Mouse (Mus musculus): Measurements from ENCODE around the gene Inpp5d. TPM values are rescaled to one million over a fixed set of nuclear protein-coding genes. Genes with fewer than 3 reads are reported as not detected.

Gene Inpp5d
- polyA plus RNA-seq, 1 experiment from 2014 or later = 5.6 TPM

DNA sequence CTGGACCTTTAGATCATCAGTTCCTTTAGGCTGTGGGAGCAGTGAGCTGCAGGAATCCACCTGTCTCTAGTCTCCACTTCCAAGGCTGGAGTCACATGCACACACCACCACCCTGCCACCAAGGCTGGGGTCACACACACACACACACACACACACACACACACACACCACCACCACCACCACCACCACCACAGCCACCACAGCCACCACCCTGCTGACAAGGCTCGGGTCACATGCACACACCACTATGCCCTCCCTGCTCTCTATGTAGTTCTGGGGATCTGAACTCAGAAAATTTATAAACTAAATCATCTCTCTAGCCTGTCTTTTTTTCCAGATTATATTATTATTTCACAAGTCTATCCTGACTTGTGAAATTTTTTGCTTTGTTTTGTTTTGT is 27.7 kb downstream of the Inpp5d start:
- H3K4me1 ChIP-seq (ENCODE audit: control insufficient read depth, insufficient read depth, low read length) = no peaks in the 10 kb centered on the region
- no peak overlapping the region for H3K27ac ChIP-seq (ENCODE audit: low read length)
- no peaks in the 10 kb centered on the region for H3K9me3 ChIP-seq (replicated peaks; ENCODE audit: control insufficient read depth, low read length, poor library complexity, severe bottlenecking)
- H3K4me3 ChIP-seq (ENCODE audit: low read depth, low read length) = no peak overlapping the region
- no peak for ATAC-seq
- WGBS = 86% methylated on average over 1 of the region's 1 CpGs
- no peak overlapping the region for H3K9ac ChIP-seq (ENCODE audit: low read depth, low read length)
- H3K27me3 ChIP-seq (ENCODE audit: control insufficient read depth, insufficient read depth, low read depth, low read length) = no peaks in the 10 kb centered on the region
- H3K4me2 ChIP-seq (ENCODE audit: low read length) = no peak overlapping the region
- H3K36me3 ChIP-seq (ENCODE audit: control insufficient read depth, insufficient read depth, low read length) = no peaks in the 10 kb centered on the region

DNA sequence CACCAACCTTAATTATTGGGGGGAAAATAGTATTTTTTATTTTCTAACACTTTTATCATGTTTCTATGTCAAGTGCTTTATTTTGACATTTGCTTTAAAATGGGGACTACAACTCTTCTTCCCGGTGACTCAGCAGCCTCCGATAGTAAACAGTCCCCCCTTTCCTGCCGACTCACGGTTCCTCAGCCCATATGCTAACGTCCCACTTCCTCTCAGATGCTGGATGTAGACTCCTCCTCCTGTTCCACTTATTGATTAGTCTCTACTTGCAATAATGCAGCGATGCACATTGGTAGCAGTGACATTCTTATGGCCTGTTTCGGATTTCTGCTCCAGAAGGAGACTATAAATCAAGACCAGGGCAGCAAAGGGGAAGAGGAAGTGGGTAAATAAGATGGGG is 28.5 kb downstream of the Inpp5d start:
- H3K4me3 ChIP-seq (ENCODE audit: low read depth, low read length) = no peak overlapping the region
- H3K27ac ChIP-seq (ENCODE audit: low read length) = no peak overlapping the region
- no peak overlapping the region for H3K4me2 ChIP-seq (ENCODE audit: low read length)
- H3K27me3 ChIP-seq (ENCODE audit: control insufficient read depth, insufficient read depth, low read depth, low read length) = no peaks in the 10 kb centered on the region
- H3K9me3 ChIP-seq (replicated peaks; ENCODE audit: control insufficient read depth, low read length, poor library complexity, severe bottlenecking) = no peaks in the 10 kb centered on the region
- no peaks in the 10 kb centered on the region for H3K4me1 ChIP-seq (ENCODE audit: control insufficient read depth, insufficient read depth, low read length)
- WGBS = 76% methylated on average over 7 of the region's 7 CpGs
- H3K36me3 ChIP-seq (ENCODE audit: control insufficient read depth, insufficient read depth, low read length) = no peaks in the 10 kb centered on the region
- no peak for ATAC-seq
- H3K9ac ChIP-seq (ENCODE audit: low read depth, low read length) = no peak overlapping the region

DNA sequence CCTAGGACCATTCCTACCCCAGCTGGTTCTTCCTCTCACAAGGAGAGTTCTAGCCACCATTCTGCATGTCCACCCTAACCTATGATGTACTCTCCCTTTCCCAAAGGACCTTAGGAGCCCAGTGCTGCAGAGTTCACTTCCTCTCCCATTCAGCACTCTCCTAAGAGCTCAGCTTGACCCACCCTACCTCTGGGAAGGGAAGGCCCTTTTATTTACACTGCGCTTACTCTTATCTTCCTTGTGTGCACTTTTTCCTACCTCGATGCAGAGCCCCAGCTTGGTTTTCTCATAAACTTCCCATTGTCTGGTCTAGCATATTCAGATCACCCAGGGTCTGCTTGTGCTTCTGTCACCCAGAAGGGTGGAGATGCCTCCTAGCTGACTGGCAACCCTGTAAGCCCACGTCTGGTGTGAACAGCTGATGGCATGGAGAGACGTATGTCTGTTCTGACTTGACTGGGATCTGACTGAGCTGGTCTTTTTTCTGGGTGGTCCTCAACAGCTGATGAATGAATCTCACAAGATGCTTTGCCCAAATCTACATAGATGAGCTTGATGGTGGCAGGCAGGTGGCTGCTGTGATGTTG is 29.2 kb downstream of the Inpp5d start:
- H3K9ac ChIP-seq (ENCODE audit: low read depth, low read length) = no peak overlapping the region
- H3K4me2 ChIP-seq (ENCODE audit: low read length) = no peak overlapping the region
- no peak overlapping the region for H3K4me3 ChIP-seq (ENCODE audit: low read depth, low read length)
- H3K36me3 ChIP-seq (ENCODE audit: control insufficient read depth, insufficient read depth, low read length) = no peaks in the 10 kb centered on the region
- WGBS = 68% methylated on average over 4 of the region's 4 CpGs
- ATAC-seq = no peak
- no peaks in the 10 kb centered on the region for H3K4me1 ChIP-seq (ENCODE audit: control insufficient read depth, insufficient read depth, low read length)
- H3K27ac ChIP-seq (ENCODE audit: low read length) = no peak overlapping the region
- H3K9me3 ChIP-seq (replicated peaks; ENCODE audit: control insufficient read depth, low read length, poor library complexity, severe bottlenecking) = no peaks in the 10 kb centered on the region
- no peaks in the 10 kb centered on the region for H3K27me3 ChIP-seq (ENCODE audit: control insufficient read depth, insufficient read depth, low read depth, low read length)

DNA sequence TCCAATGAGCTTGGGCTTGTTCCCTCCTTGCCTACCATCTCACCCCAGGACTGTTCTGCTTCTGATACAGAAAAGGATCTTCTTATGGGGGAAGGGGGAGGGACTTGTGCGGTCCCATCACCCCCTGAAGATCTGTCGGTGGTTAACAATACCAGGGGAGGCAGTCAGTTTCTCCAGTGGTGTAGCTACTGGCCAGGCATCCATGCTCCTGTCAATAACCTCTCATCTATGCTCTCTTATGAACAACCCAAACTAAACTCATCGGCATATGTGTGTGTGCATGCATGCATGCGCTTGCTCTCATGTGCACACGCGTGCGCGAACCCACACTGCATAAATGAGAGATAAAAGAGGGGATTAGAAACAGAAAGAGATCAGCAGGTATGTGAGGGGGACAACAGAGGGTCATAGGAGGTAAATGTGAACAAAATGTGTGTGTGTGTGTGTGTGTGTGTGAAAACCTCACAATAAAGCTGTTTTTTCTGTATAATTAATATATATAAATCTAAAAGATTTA is 29.9 kb downstream of the Inpp5d start:
- H3K9ac ChIP-seq (ENCODE audit: low read depth, low read length) = no peak overlapping the region
- no peaks in the 10 kb centered on the region for H3K27me3 ChIP-seq (ENCODE audit: control insufficient read depth, insufficient read depth, low read depth, low read length)
- no peaks in the 10 kb centered on the region for H3K4me1 ChIP-seq (ENCODE audit: control insufficient read depth, insufficient read depth, low read length)
- WGBS = 87% methylated on average over 8 of the region's 8 CpGs
- H3K27ac ChIP-seq (ENCODE audit: low read length) = no peak overlapping the region
- H3K9me3 ChIP-seq (replicated peaks; ENCODE audit: control insufficient read depth, low read length, poor library complexity, severe bottlenecking) = no peaks in the 10 kb centered on the region
- H3K4me2 ChIP-seq (ENCODE audit: low read length) = no peak overlapping the region
- no peak overlapping the region for H3K4me3 ChIP-seq (ENCODE audit: low read depth, low read length)
- H3K36me3 ChIP-seq (ENCODE audit: control insufficient read depth, insufficient read depth, low read length) = no peaks in the 10 kb centered on the region
- no peak for ATAC-seq

DNA sequence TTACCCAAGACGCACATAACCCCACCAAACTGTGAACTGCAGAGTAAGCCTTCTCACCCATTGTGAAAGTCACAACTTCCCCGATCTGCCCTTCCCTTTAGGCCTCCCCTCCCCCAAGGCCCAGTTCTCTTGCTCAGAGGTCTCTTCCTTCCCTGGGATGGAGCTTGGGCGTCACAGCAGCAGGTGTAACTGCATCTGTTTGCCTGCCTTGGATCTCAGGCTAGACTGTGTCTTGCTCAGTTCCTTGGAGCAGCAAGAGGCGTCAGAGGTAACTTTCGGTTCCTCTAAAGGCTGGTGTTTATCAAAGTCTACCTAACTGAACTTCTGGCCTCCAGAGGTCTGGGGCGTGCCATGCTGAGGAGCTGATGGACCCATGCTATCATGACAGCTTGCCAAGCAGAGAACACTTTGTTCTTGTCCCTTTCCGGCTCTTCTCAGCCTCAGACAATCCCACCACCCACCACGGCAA is 30.5 kb downstream of the Inpp5d start:
- Histone ChIP-seq H3K9ac (ENCODE audit: low read depth, low read length) (no peak overlapping the region), H3K4me1 (ENCODE audit: control insufficient read depth, insufficient read depth, low read length) (no peaks in the 10 kb centered on the region), H3K9me3 (replicated peaks; ENCODE audit: control insufficient read depth, low read length, poor library complexity, severe bottlenecking) (no peaks in the 10 kb centered on the region), H3K27ac (ENCODE audit: low read length) (no peak overlapping the region), H3K27me3 (ENCODE audit: control insufficient read depth, insufficient read depth, low read depth, low read length) (no peaks in the 10 kb centered on the region), H3K4me3 (ENCODE audit: low read depth, low read length) (no peak overlapping the region), H3K4me2 (ENCODE audit: low read length) (no peak overlapping the region), H3K36me3 (ENCODE audit: control insufficient read depth, insufficient read depth, low read length) (no peaks in the 10 kb centered on the region)
- WGBS = 81% methylated on average over 8 of the region's 8 CpGs
- no peak for ATAC-seq

DNA sequence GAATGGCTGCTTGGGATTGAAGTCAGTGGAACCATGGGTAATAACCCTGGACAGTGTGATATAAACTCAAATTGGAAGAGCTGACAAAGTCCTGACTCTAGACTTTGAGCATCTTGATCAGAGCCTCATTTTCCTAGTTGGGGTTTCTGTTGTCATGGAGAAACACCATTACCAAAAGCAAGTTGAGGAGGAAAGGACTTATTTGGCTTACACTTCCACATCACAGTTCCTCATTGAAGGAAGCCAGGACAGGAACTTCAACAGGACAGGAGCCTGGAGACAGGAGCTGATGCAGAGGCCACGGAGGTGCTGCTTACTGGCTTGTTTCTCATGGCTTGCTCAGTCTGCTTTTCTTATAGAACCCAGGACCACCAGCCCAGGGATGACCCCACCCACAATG is 31.3 kb downstream of the Inpp5d start:
- Histone ChIP-seq H3K9me3 (replicated peaks; ENCODE audit: control insufficient read depth, low read length, poor library complexity, severe bottlenecking) (no peaks in the 10 kb centered on the region), H3K4me3 (ENCODE audit: low read depth, low read length) (no peak overlapping the region), H3K27me3 (ENCODE audit: control insufficient read depth, insufficient read depth, low read depth, low read length) (no peaks in the 10 kb centered on the region), H3K4me2 (ENCODE audit: low read length) (no peak overlapping the region), H3K4me1 (ENCODE audit: control insufficient read depth, insufficient read depth, low read length) (no peaks in the 10 kb centered on the region), H3K36me3 (ENCODE audit: control insufficient read depth, insufficient read depth, low read length) (no peaks in the 10 kb centered on the region), H3K9ac (ENCODE audit: low read depth, low read length) (no peak overlapping the region), H3K27ac (ENCODE audit: low read length) (no peak overlapping the region)
- 78% methylated on average over 1 of the region's 1 CpGs for WGBS
- no peak for ATAC-seq

DNA sequence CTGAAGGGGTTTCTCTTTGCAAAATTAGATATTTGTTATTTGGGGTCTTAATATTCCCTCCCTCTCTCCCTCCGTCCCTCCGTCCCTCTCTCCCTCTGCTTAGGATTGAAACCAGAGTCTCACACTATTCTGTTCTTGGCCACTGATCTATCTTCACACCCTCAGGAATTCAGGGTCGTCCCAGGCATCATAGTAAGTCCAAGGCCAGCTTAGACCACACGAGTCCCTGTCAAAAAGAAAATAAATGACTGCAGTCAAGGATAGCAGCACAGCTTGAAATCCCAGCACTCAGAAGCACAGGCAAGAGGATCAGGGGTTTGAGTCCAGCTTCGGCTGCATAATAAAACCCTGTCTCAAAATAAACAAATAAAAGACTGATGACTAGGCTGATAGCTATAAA is 35.0 kb downstream of the Inpp5d start:
- H3K9ac ChIP-seq (ENCODE audit: low read depth, low read length) = no peak overlapping the region
- no peaks in the 10 kb centered on the region for H3K36me3 ChIP-seq (ENCODE audit: control insufficient read depth, insufficient read depth, low read length)
- WGBS = 72% methylated on average over 5 of the region's 5 CpGs
- no peak overlapping the region for H3K4me3 ChIP-seq (ENCODE audit: low read depth, low read length)
- no peaks in the 10 kb centered on the region for H3K27me3 ChIP-seq (ENCODE audit: control insufficient read depth, insufficient read depth, low read depth, low read length)
- H3K27ac ChIP-seq (ENCODE audit: low read length) = no peak overlapping the region
- no peak for ATAC-seq
- H3K4me1 ChIP-seq (ENCODE audit: control insufficient read depth, insufficient read depth, low read length) = peaks cover 3% of the 10 kb centered on the region; the same call in 1 of the 2 replicates
- H3K9me3 ChIP-seq (replicated peaks; ENCODE audit: control insufficient read depth, low read length, poor library complexity, severe bottlenecking) = no peaks in the 10 kb centered on the region
- H3K4me2 ChIP-seq (ENCODE audit: low read length) = no peak overlapping the region

DNA sequence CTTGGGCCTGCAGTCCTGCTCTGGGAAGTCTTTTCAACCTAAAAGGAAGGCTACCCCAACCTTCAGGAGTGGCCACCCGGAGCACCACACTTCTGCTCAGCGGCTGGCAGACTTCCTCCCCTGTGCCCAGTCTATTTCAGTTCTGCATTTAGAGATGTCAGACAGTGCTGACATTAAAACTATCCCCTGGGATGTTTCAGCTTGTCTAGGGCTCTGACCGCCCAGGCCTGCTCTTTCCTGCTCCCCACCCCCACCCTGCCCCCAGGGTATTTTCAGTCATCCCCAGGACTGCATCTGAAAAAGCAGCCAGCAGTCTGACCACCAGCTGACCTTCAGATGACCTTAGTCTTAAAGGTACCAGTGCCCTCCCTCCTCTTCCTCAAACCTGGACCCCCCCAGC is 38.0 kb downstream of the Inpp5d start:
- peaks cover 3% of the 10 kb centered on the region; the same call in 1 of the 2 replicates for H3K4me1 ChIP-seq (ENCODE audit: control insufficient read depth, insufficient read depth, low read length)
- no peak overlapping the region for H3K4me2 ChIP-seq (ENCODE audit: low read length)
- H3K27me3 ChIP-seq (ENCODE audit: control insufficient read depth, insufficient read depth, low read depth, low read length) = no peaks in the 10 kb centered on the region
- H3K27ac ChIP-seq (ENCODE audit: low read length) = no peak overlapping the region
- no peak overlapping the region for H3K4me3 ChIP-seq (ENCODE audit: low read depth, low read length)
- ATAC-seq = no peak; the same call in 1 of the 2 replicates
- no peak overlapping the region for H3K9ac ChIP-seq (ENCODE audit: low read depth, low read length)
- H3K36me3 ChIP-seq (ENCODE audit: control insufficient read depth, insufficient read depth, low read length) = no peaks in the 10 kb centered on the region
- H3K9me3 ChIP-seq (replicated peaks; ENCODE audit: control insufficient read depth, low read length, poor library complexity, severe bottlenecking) = no peaks in the 10 kb centered on the region
- WGBS = 52% methylated on average over 3 of the region's 3 CpGs

DNA sequence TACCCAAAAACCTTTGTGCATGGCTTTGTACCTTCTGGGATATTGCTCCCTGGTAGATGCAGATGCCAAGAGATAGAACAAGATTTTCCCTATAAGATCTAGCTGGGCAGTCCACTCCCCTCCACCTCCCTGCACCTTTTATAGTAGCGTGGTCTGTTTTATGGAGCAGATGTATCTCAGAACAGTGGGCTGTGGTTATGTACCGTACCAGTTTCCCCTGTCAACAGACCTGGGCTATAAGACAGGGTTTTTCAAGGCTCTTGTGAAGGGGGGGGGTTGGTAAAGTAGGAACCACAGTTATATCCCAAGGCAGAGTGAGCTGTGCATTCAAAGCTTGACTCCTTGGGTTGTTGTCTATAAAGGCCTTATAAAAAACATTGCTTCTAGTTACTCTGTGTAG is 38.4 kb downstream of the Inpp5d start:
- H3K4me2 ChIP-seq (ENCODE audit: low read length) = no peak overlapping the region
- no peaks in the 10 kb centered on the region for H3K36me3 ChIP-seq (ENCODE audit: control insufficient read depth, insufficient read depth, low read length)
- peaks cover 3% of the 10 kb centered on the region; the same call in 1 of the 2 replicates for H3K4me1 ChIP-seq (ENCODE audit: control insufficient read depth, insufficient read depth, low read length)
- H3K27me3 ChIP-seq (ENCODE audit: control insufficient read depth, insufficient read depth, low read depth, low read length) = no peaks in the 10 kb centered on the region
- H3K9ac ChIP-seq (ENCODE audit: low read depth, low read length) = no peak overlapping the region
- no peak for ATAC-seq
- WGBS = 93% methylated on average over 2 of the region's 2 CpGs
- H3K4me3 ChIP-seq (ENCODE audit: low read depth, low read length) = no peak overlapping the region
- no peak overlapping the region for H3K27ac ChIP-seq (ENCODE audit: low read length)
- H3K9me3 ChIP-seq (replicated peaks; ENCODE audit: control insufficient read depth, low read length, poor library complexity, severe bottlenecking) = no peaks in the 10 kb centered on the region
